Mouse (Mus musculus) spleen, adult 18-20 months (tissue): ENCODE measurements around the gene Itgb2.
A peak's percentile ranks its signal among the peaks of the same experiment; 100 is the strongest.

Experiments
- DNase-seq, 2 experiments: peaks; one replicate each; pipeline ENCODE4 v3.0.0; 2022; ENCODE audit warnings: mixed read lengths in 2 of 2

Itgb2 gene

GRCm38 (mm10) chr10:77589117-77589516, 59.1 kb downstream of the Itgb2 start:
- DNase-seq = no peak

GRCm38 (mm10) chr10:77589749-77590148, 59.7 kb downstream of the Itgb2 start:
- no peak for DNase-seq

- peak; percentile 44 to 67 for DNase-seq
Measured at GRCm38 (mm10) chr10:77590812-77591211, 60.8 kb downstream of the Itgb2 start.

GRCm38 (mm10) chr10:77591546-77591945, 61.5 kb downstream of the Itgb2 start:
- DNase-seq = no peak

- no peak for DNase-seq
Measured at GRCm38 (mm10) chr10:77596060-77596459, 66.0 kb downstream of the Itgb2 start.

- no peak for DNase-seq
Measured at GRCm38 (mm10) chr10:77603021-77603420, 73.0 kb downstream of the Itgb2 start.

GRCm38 (mm10) chr10:77604111-77604510, 74.1 kb downstream of the Itgb2 start:
- no peak for DNase-seq

GRCm38 (mm10) chr10:77604958-77605357, 74.9 kb downstream of the Itgb2 start:
- DNase-seq = no peak

- peak in 1 of 2 experiments; percentile 36 for DNase-seq
Measured at GRCm38 (mm10) chr10:77605368-77605767, 75.3 kb downstream of the Itgb2 start.

GRCm38 (mm10) chr10:77605908-77606826, 76.1 kb downstream of the Itgb2 start, which contains the start of the genes Sumo3 and Gm49325:
Gene Sumo3, plus strand, starts transcription at chr10:77606097.
Gene Gm49325, plus strand, starts transcription at chr10:77606197.
- DNase-seq = peak; percentile 99 to 100

- DNase-seq = peak in 1 of 2 experiments; percentile 23
Measured at GRCm38 (mm10) chr10:77606855-77607254, 76.8 kb downstream of the Itgb2 start.

- no peak for DNase-seq
Measured at GRCm38 (mm10) chr10:77607441-77607840, 77.4 kb downstream of the Itgb2 start.

- no peak for DNase-seq
Measured at GRCm38 (mm10) chr10:77608589-77608988, 78.5 kb downstream of the Itgb2 start.

GRCm38 (mm10) chr10:77610221-77610961, 80.3 kb downstream of the Itgb2 start:
- no peak for DNase-seq

GRCm38 (mm10) chr10:77613409-77613808, 83.4 kb downstream of the Itgb2 start:
- no peak for DNase-seq
